Mouse (Mus musculus) lung, embryonic 14.5 days (tissue): ENCODE results near the gene Syn3. TPM values are rescaled to one million over a fixed set of nuclear protein-coding genes. Genes with fewer than 3 reads are reported as not detected.
"Not testable (repeated sequence)": the region's sequence is repeated elsewhere in the genome, so short reads cannot be mapped to it uniquely, and the experiment has no call there.

Source experiments
- ATAC-seq: fragments of 200-750 bp; cut with Nextera tagmentation; 2 replicates; pipeline ENCODE4 v1.8.0; 2017; ENCODE audit warnings: mild to moderate bottlenecking, moderate TSS enrichment, moderate library complexity; ENCODE audit not compliant: insufficient read depth
- DNase-seq: peaks from one replicate; pipeline ENCODE4 v3.0.0-alpha.2; 2015
- H3K27ac ChIP-seq: fragments of 300-500 bp; sonication (generic); 2 replicates; pipeline ENCODE4 v1.5.1; 2014; ENCODE audit warnings: low read depth, mild to moderate bottlenecking, moderate library complexity
- H3K27me3 ChIP-seq: fragments of 300-500 bp; sonication (generic); 2 replicates; pipeline ENCODE4 v1.6.1; 2014; ENCODE audit warnings: low read length, control low read depth; ENCODE audit not compliant: insufficient read depth
- H3K36me3 ChIP-seq: fragments of 300-500 bp; sonication (generic); 2 replicates; pipeline ENCODE4 v1.6.1; 2014; ENCODE audit warnings: control low read depth; ENCODE audit not compliant: insufficient read depth
- H3K4me1 ChIP-seq: fragments of 300-500 bp; sonication (generic); 2 replicates; pipeline ENCODE4 v1.6.1; 2014; ENCODE audit warnings: antibody characterized with exemption, control low read depth; ENCODE audit not compliant: insufficient read depth
- H3K4me2 ChIP-seq: fragments of 300-500 bp; sonication (generic); 2 replicates; pipeline ENCODE4 v1.6.1; 2014; ENCODE audit warnings: mild to moderate bottlenecking
- H3K4me3 ChIP-seq: fragments of 300-500 bp; sonication (generic); 2 replicates; pipeline ENCODE4 v1.5.1; 2014; ENCODE audit warnings: low read depth, low read length
- H3K9ac ChIP-seq: fragments of 300-500 bp; sonication (generic); 2 replicates; pipeline ENCODE4 v1.6.1; 2014
- H3K9me3 ChIP-seq: fragments of 300-500 bp; sonication (generic); 2 replicates; pipeline ENCODE4 v1.6.1; 2016; ENCODE audit warnings: low read depth, low read length, control low read depth
- CTCF ChIP-seq: IDR thresholded peaks from 2 replicates; pipeline ENCODE4 v1.5.1; 2016; ENCODE audit warnings: antibody characterized with exemption, low read depth
- WGBS: fragments of 180-500 bp; shearing (Covaris S2); extraction: QIAGEN DNeasy Blood & Tissue Kit; methylation state at CpG from one replicate; pipeline ENCODE4 v1.1.7; 2014; 5-methylcytosine and 5-hydroxymethylcytosine counted together
- polyA plus RNA-seq: library from polyadenylated mRNA; unstranded; fragments of >200 nt; fragmentation: Nextera tagmentation; extraction: Ambion mirVana; gene quantifications from 2 replicates; pipeline ENCODE4 v1.2.1, GENCODE M21; 2014

Syn3 gene
- polyA plus RNA-seq, 1 experiment from 2014 or later = 2.4 TPM

DNA sequence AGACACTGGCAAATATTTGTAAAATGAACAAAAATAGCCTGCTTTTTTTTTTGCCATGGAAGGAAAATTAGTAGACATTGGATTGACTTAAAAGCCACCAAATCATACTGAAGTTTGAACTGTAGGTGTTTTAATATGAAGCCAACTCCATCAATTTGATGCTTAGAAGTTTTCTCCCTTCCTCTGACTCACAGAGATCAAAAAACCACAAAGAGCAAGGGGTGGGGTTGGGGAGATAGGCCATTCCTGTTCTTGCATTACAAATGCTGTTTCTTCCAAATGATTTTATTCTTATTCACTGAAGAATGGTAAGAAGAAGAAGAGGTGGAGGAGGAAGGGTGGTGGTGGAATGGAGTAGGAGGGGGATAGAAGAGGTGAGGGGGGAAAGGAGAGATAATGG, 52.0 kb downstream of the Syn3 start:
- Histone ChIP-seq H3K9me3 (no peaks in the 10 kb centered on the region), H3K36me3 (no peaks in the 10 kb centered on the region), H3K4me3 (no peak overlapping the region), H3K27me3 (no peaks in the 10 kb centered on the region), H3K4me1 (no peaks in the 10 kb centered on the region), H3K9ac (no peak overlapping the region), H3K4me2 (no peak overlapping the region), H3K27ac (no peak overlapping the region)
- ATAC-seq = no peak
- DNase-seq = no peak
- no peak for TF ChIP-seq CTCF

DNA sequence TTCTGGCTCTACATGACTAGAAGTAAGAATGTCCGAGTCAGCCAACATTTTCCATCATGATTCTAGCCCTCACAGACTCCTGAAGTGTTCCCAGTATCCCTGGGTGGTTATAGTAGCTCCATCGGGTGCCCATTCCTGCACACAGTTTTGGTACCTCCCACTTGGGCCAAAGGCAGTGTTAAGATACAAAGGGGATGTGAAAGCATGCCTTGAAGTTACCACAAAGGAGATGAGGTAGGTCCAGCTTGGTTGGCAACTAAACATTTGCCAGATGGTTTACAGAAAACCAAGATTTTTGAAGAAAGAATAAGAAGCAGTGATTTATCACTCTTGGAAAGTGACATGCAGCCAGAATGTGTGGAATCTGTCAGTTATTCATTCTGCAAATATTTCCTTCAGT, 53.5 kb downstream of the Syn3 start:
- no peak overlapping the region for H3K4me2 ChIP-seq
- no peak for DNase-seq
- WGBS = 78% methylated on average over 2 of the region's 2 CpGs
- no peaks in the 10 kb centered on the region for H3K27me3 ChIP-seq
- no peaks in the 10 kb centered on the region for H3K9me3 ChIP-seq
- H3K27ac ChIP-seq = no peak overlapping the region
- no peaks in the 10 kb centered on the region for H3K36me3 ChIP-seq
- H3K4me1 ChIP-seq = no peaks in the 10 kb centered on the region
- TF ChIP-seq CTCF = no peak
- H3K9ac ChIP-seq = no peak overlapping the region
- ATAC-seq = no peak
- H3K4me3 ChIP-seq = no peak overlapping the region

DNA sequence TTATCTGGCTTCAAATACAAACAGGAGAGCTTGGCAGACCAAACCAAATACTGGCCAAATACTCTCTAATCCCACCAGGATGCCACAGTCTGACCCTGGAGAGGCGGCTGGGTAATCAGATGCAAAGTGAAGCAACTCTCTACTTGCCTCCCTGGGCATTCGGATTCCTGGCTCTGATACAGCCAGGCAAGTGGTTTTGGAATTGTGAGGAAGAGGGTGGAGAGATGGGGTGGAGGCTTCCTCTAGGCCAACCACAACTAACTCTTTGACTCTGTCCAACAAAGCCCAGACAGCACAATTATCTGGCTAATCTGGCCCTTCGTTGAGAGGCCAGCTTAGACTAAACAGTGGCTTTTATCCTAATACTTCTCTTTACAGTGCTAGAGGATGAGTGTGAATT, 54.0 kb downstream of the Syn3 start:
- no peak for DNase-seq
- Histone ChIP-seq H3K9ac (no peak overlapping the region), H3K27me3 (no peaks in the 10 kb centered on the region), H3K4me3 (no peak overlapping the region), H3K9me3 (no peaks in the 10 kb centered on the region), H3K36me3 (no peaks in the 10 kb centered on the region), H3K27ac (no peak overlapping the region), H3K4me2 (no peak overlapping the region), H3K4me1 (no peaks in the 10 kb centered on the region)
- ATAC-seq = no peak
- WGBS = 65% methylated on average over 3 of the region's 3 CpGs
- no peak for TF ChIP-seq CTCF

DNA sequence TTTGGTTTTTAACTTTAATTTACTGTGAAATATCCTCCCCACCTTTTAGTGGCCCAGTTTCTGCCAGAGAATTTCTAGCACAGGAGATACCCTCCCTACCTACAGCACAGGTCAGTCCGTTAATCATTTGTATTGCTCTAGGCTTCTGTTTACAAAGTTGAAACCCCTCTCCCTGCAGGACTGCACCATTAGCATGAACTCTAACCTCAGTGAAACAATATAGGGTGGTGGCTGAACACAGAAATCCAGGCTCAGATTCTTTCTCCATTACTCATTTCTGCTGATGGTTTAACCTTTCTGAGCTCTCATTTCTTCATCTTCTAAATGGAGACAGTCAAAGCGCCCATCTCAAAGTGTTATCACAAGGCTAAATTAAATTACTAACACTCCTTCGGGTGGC, 56.9 kb downstream of the Syn3 start:
- ATAC-seq (no peak), DNase-seq (no peak)
- Histone ChIP-seq H3K4me3 (no peak overlapping the region), H3K9ac (no peak overlapping the region), H3K36me3 (no peaks in the 10 kb centered on the region), H3K27ac (no peak overlapping the region), H3K27me3 (no peaks in the 10 kb centered on the region), H3K9me3 (no peaks in the 10 kb centered on the region), H3K4me1 (no peaks in the 10 kb centered on the region), H3K4me2 (no peak overlapping the region)
- TF ChIP-seq CTCF = no peak
- 35% methylated on average over 3 of the region's 3 CpGs for WGBS

DNA sequence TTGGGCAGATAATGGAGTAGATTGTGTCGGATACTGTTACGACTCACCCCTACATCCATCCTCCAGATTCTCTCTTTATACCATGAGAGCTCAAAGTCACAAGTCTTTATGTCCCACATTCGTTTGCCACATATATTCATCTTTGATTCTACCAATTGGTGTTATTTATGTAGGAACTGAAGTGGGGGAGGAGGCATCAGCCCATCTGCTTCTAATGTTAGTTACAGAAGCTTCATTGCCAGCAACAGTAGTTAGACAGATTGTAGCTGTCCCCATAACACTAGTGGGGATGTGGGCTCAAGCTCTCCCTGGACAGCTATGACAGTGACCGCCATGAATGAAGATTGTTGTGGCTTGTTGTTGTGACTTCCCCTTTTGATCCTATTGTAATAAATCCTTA, 59.1 kb downstream of the Syn3 start:
- 83% methylated on average over 4 of the region's 4 CpGs for WGBS
- no peaks in the 10 kb centered on the region for H3K4me1 ChIP-seq
- TF ChIP-seq CTCF = no peak
- no peak overlapping the region for H3K27ac ChIP-seq
- no peaks in the 10 kb centered on the region for H3K27me3 ChIP-seq
- no peak overlapping the region for H3K4me2 ChIP-seq
- H3K4me3 ChIP-seq = no peak overlapping the region
- H3K36me3 ChIP-seq = no peaks in the 10 kb centered on the region
- DNase-seq (no peak), ATAC-seq (no peak)
- H3K9ac ChIP-seq = no peak overlapping the region
- no peaks in the 10 kb centered on the region for H3K9me3 ChIP-seq

DNA sequence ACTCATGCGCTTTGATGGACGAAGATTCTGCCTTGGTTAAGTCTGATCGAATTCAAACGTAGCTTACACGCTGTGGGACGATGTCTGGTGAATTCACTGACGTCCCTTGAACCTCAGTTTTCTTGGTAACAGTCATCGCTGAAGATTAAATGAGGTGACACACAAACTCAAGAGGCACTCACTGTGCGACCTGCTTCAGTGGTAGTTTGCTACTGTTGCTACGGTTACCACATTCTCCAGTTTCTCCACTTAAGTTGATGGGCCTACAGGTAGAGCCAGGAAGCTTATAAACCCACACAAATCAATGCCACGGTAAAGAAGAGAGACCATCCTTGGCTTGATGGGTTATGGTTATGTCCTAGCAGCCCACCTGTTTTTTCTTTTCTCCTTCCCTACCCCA, 61.4 kb downstream of the Syn3 start:
- H3K4me1 ChIP-seq = no peaks in the 10 kb centered on the region
- no peaks in the 10 kb centered on the region for H3K9me3 ChIP-seq
- TF ChIP-seq CTCF = no peak
- no peak overlapping the region for H3K9ac ChIP-seq
- H3K36me3 ChIP-seq = no peaks in the 10 kb centered on the region
- peak; percentile 42 for DNase-seq
- H3K4me3 ChIP-seq = no peak overlapping the region
- no peak for ATAC-seq
- no peaks in the 10 kb centered on the region for H3K27me3 ChIP-seq
- 77% methylated on average over 11 of the region's 11 CpGs for WGBS
- H3K4me2 ChIP-seq = no peak overlapping the region
- H3K27ac ChIP-seq = no peak overlapping the region

DNA sequence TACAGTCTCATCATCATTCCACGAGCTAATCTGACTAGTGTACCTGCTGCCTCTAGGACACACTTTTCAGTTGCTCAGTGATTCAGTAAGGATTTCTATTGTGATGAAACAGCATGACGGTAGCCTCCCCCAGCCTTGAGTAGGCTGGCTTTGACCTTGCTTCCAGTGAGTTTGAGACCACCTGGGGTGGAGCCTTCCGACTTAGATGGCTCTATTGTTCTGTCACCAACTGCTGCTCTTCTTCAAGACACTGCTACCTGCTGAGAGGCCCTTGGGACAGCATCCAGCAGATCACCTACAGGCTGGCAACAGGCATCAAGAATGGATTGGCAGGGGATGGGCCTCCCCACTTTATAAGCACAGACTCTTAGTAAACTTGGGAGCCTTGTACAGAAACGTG, 63.7 kb downstream of the Syn3 start:
- WGBS = 68% methylated on average over 4 of the region's 4 CpGs
- ATAC-seq = not testable (repeated sequence)

DNA sequence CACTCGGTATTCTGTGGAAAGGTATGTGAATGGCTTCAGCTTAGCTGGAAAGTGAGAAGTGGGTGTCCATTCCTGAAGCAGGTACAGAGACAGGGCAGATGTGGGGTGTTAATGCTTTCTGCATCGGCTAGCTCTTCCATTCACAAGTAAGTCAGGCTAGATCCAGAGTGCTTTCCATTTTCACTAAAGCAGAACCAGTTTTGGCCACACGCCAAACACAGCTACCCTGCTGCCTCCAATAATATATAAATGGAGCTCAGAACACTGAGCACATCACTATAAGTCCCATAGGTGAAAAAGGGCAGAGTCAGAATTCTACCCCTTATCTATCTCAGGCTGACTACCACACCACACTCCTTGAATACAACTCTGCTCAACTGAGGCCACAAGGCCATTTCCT, 69.0 kb downstream of the Syn3 start:
- Histone ChIP-seq H3K9ac (no peak overlapping the region), H3K27me3 (no peaks in the 10 kb centered on the region), H3K9me3 (no peaks in the 10 kb centered on the region), H3K4me2 (no peak overlapping the region), H3K27ac (no peak overlapping the region), H3K36me3 (no peaks in the 10 kb centered on the region), H3K4me1 (no peaks in the 10 kb centered on the region), H3K4me3 (no peak overlapping the region)
- DNase-seq (peak; percentile 31), ATAC-seq (no peak)
- 82% methylated on average over 3 of the region's 3 CpGs for WGBS
- TF ChIP-seq CTCF = no peak

More for the DNA sequence above, 63.7 kb downstream of the Syn3 start:
- H3K4me3 ChIP-seq, H3K4me2 ChIP-seq, H3K9me3 ChIP-seq, H3K9ac ChIP-seq, DNase-seq, H3K27ac ChIP-seq, H3K36me3 ChIP-seq, H3K4me1 ChIP-seq, H3K27me3 ChIP-seq: not testable (repeated sequence)
